ENCODE assay signal across 17 mouse cellular contexts in the genomic region with DNA sequence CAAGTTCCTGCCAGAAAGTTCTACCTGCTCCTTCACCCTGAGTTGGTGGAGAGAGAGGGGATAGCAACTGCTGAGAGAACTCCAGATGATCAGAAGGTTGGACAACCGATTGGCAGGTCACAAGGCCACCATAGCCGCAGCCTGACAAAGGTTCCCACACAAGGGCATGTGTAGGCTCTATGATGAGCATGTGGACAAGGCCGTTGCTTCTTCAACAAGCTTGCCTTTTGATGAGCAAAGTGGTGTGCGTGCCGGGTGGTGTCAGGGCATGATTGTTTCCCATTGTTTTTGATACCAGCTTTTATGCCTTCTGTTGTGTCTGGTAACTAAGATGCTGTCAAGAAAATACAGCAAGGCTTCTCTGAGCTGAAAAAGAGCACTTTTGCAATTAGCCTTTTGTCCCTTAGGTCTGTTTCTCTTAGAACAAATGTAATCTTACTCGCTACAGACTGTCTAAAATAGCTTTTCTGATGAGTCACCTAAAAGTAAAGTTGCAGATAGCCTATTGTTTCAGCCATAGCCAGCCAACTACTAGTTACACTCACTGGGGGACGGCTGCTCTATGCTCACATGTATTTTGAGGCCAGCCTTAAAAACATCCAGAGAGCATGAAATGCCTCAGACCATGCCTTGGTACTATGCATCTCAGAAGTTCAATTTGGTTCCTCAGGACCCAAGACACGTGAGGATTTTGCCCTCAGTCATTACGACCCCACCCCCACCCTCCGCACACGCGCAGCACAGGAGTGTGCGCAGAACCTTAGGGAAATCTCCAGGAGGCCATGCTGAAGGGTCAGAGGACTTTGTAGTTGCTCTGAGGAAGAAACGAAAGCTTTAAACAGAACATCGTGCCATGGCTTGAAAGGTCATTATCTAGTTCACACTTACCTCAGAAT. TPM values are rescaled to one million over a fixed set of nuclear protein-coding genes. Genes with fewer than 3 reads are reported as not detected.
A peak's percentile ranks its signal among the peaks of the same experiment; 100 is the strongest.
DNase-seq lines count a peak whose midpoint lies in the region; ATAC-seq and TF ChIP-seq lines count a peak whose summit lies in the region.
"Had no signal": no experiment of that assay in that cellular context is flagged by ENCODE, and none has a peak within 500 bp of the region (broad histone marks: within the 10 kb centered on the region; RNA-seq: fewer than 3 reads in every experiment).

No protein-coding gene starts in this region.

- H3K4me1 ChIP-seq in heart, adult 2 months (ENCODE audit: control insufficient read depth, insufficient read depth, low read length), result peaks cover 14% of the 10 kb centered on the region
- peaks cover 16% of the 10 kb centered on the region for H3K4me1 ChIP-seq in kidney, embryonic 16.5 days (ENCODE audit: insufficient read depth, low read length)
- peaks cover 16% of the 10 kb centered on the region; the same call in 1 of the 2 replicates for H3K4me1 ChIP-seq in intestine, embryonic 16.5 days (ENCODE audit: control insufficient read depth, insufficient read depth, low read length)
- H3K4me1 ChIP-seq in stomach, embryonic 15.5 days, result peaks cover 6% of the 10 kb centered on the region; the same call in 1 of the 2 replicates

- H3K4me3 ChIP-seq in heart, adult 2 months, result no peak overlapping the region
- no peak overlapping the region for H3K4me3 ChIP-seq in kidney, embryonic 16.5 days (ENCODE audit: low read length)
- peak overlapping the region; percentile 41 for H3K4me3 ChIP-seq in intestine, embryonic 16.5 days (ENCODE audit: low read length)
- no peak overlapping the region; the same call in 1 of the 2 replicates for H3K4me3 ChIP-seq in stomach, embryonic 15.5 days (replicated peaks)
- H3K4me3 ChIP-seq: embryonic facial prominence, embryonic 10.5 days; liver, embryonic 13.5 days had no signal

- 0 out of 2 replicates have a peak, but pooled peaks have one; percentile 15 for TF ChIP-seq POLR2A in heart, adult 2 months (IDR thresholded peaks at IDR 0.05; ENCODE audit: insufficient read depth, low read depth, low read length)

- intact Hi-C loops in heart, adult 2 months (cut with DNase I), result loop anchor here (2.0 to 5.0 kb wide), 3 partner anchors 21 to 101 kb away; no protein-coding TSS in a partner anchor

- no peak for TF ChIP-seq EP300 in heart, adult 2 months (IDR thresholded peaks at IDR 0.05; ENCODE audit: insufficient read depth, low read depth, low read length)

- peaks cover 5% of the 10 kb centered on the region; the same call in 1 of the 2 replicates for H3K9me3 ChIP-seq in kidney, embryonic 16.5 days (ENCODE audit: low read length)
- peaks cover 5% of the 10 kb centered on the region for H3K9me3 ChIP-seq in intestine, embryonic 16.5 days (ENCODE audit: control insufficient read depth, low read length)
- H3K9me3 ChIP-seq in stomach, embryonic 15.5 days, result no peaks in the 10 kb centered on the region

- H3K36me3 ChIP-seq in heart, adult 2 months (ENCODE audit: control insufficient read depth, insufficient read depth, low read length), result no peaks in the 10 kb centered on the region
- H3K36me3 ChIP-seq in kidney, embryonic 16.5 days (ENCODE audit: insufficient read depth, low read length), result no peaks in the 10 kb centered on the region
- no peaks in the 10 kb centered on the region; the same call in 1 of the 2 replicates for H3K36me3 ChIP-seq in intestine, embryonic 16.5 days (ENCODE audit: control insufficient read depth, insufficient read depth, low read length)
- H3K36me3 ChIP-seq in stomach, embryonic 15.5 days, result no peaks in the 10 kb centered on the region
- H3K36me3 ChIP-seq: embryonic facial prominence, embryonic 10.5 days; liver, embryonic 13.5 days had no signal

- no peak overlapping the region for H3K4me2 ChIP-seq in kidney, embryonic 16.5 days (replicated peaks; ENCODE audit: low read depth, low read length)
- H3K4me2 ChIP-seq in intestine, embryonic 16.5 days (ENCODE audit: low read depth, low read length), result peak overlapping the region; percentile 44
- H3K4me2 ChIP-seq in stomach, embryonic 15.5 days, result peak overlapping the region; percentile 11
- H3K4me2 ChIP-seq: midbrain, embryonic 11.5 days had no signal

- peak overlapping the region; percentile 15; the same call in 1 of the 2 replicates for H3K9ac ChIP-seq in heart, adult 2 months (ENCODE audit: low read depth, low read length)
- H3K9ac ChIP-seq in kidney, embryonic 16.5 days (replicated peaks; ENCODE audit: low read length), result no peak overlapping the region
- peak overlapping the region; percentile 61 for H3K9ac ChIP-seq in intestine, embryonic 16.5 days (ENCODE audit: low read depth, low read length)
- no peak overlapping the region for H3K9ac ChIP-seq in stomach, embryonic 15.5 days
- H3K9ac ChIP-seq: liver, embryonic 13.5 days had no signal

- TF ChIP-seq CTCF in heart, adult 2 months (IDR thresholded peaks at IDR 0.05), result no peak

- WGBS in heart, adult 2 months, result 57% methylated on average over 15 of the region's 15 CpGs
- 81% methylated on average over 15 of the region's 15 CpGs for WGBS in kidney, embryonic 16.5 days
- 64% methylated on average over 15 of the region's 15 CpGs for WGBS in intestine, embryonic 16.5 days
- WGBS in stomach, embryonic 15.5 days, result 69% methylated on average over 15 of the region's 15 CpGs

- H3K27ac ChIP-seq in heart, adult 2 months, result peak overlapping the region; percentile 67
- H3K27ac ChIP-seq in kidney, embryonic 16.5 days (ENCODE audit: low read length), result peak overlapping the region; percentile 78; the same call in 1 of the 2 replicates
- peak overlapping the region; percentile 93 for H3K27ac ChIP-seq in intestine, embryonic 16.5 days (ENCODE audit: low read length)
- H3K27ac ChIP-seq in stomach, embryonic 15.5 days, result peak overlapping the region; percentile 72
- H3K27ac ChIP-seq: embryonic facial prominence, embryonic 10.5 days; hindbrain, postnatal 0 days; liver, embryonic 13.5 days had no signal

- no peak for ATAC-seq in kidney, embryonic 16.5 days (ENCODE audit: low FRiP score, low TSS enrichment)
- peak; percentile 65 for ATAC-seq in intestine, embryonic 16.5 days
- 0 out of 2 replicates have a peak, but pooled peaks have one; percentile 24 for ATAC-seq in stomach, embryonic 15.5 days (ENCODE audit: insufficient read depth, low FRiP score, low read depth)
- ATAC-seq: hindbrain, postnatal 0 days had no signal

- peak in 1 of 2 experiments; percentile 30 for DNase-seq in heart, adult 2 months
- DNase-seq in heart, adult 8-10 months (ENCODE audit: low spot score), result no peak
- DNase-seq in kidney, postnatal 10 days, result no peak
- DNase-seq in spleen, postnatal 4 days (ENCODE audit: low spot score in 2 of 2), result no peak
- DNase-seq in cerebellum, adult 11-12 months, result no peak
- DNase-seq: cerebellum, postnatal 10 days; layer of hippocampus, adult 9-11 months; liver, embryonic 13.5 days; lung, postnatal 14 days; thymus, postnatal 36 days had no signal

- no peaks in the 10 kb centered on the region for H3K27me3 ChIP-seq in heart, adult 2 months (ENCODE audit: control insufficient read depth, insufficient read depth, low read length)
- H3K27me3 ChIP-seq in kidney, embryonic 16.5 days (ENCODE audit: insufficient read depth, low read length), result no peaks in the 10 kb centered on the region
- H3K27me3 ChIP-seq in intestine, embryonic 16.5 days (replicated peaks; ENCODE audit: control insufficient read depth, insufficient read depth, low read length), result no peaks in the 10 kb centered on the region
- H3K27me3 ChIP-seq in stomach, embryonic 15.5 days (replicated peaks), result no peaks in the 10 kb centered on the region
- H3K27me3 ChIP-seq: liver, embryonic 13.5 days had no signal

- no peaks in the 10 kb centered on the region for H3K79me2 ChIP-seq in heart, adult 2 months (replicated peaks; ENCODE audit: control insufficient read depth, insufficient read depth, low read length)

RNA-seq across cellular contexts. Expression of a gene that starts 20.3 kb away (rescaled TPM):
- total RNA-seq in heart, adult 2 months (2021), result 10 to 100 TPM in 1 of 2 experiments, 1 to 10 TPM in 1; 9.0 to 11.2 TPM
- 18.1 and 18.8 TPM in 2 replicates for polyA plus RNA-seq in heart, adult 2 months (2012; rRNA removed)
- total RNA-seq in heart, adult 8-10 months (2022), result 10 to 100 TPM in 3 of 4 experiments, 1 to 10 TPM in 1; 9.6 to 15.8 (median 12.2) TPM
- 10.1 and 11.4 TPM in 2 replicates for polyA plus RNA-seq in kidney, embryonic 16.5 days (2015; fragmentation: Nextera tagmentation; extraction: Ambion mirVana)
- polyA plus RNA-seq in intestine, embryonic 16.5 days (2015; fragmentation: Nextera tagmentation; extraction: Ambion mirVana), result 5.4 and 5.8 TPM in 2 replicates
- polyA plus RNA-seq in stomach, embryonic 15.5 days (2015; fragmentation: Nextera tagmentation; extraction: Ambion mirVana), result 3.3 and 4.4 TPM in 2 replicates
- total RNA-seq: granulocyte monocyte progenitor cell, adult 5-6 weeks had no signal

RNA-seq across cellular contexts. Expression of a gene that starts 33.1 kb away (rescaled TPM):
- total RNA-seq in heart, adult 2 months (2021), result 10 to 100 TPM; 39.7 to 40.4 TPM
- 16.1 and 31.1 TPM in 2 replicates for polyA plus RNA-seq in heart, adult 2 months (2012; rRNA removed)
- total RNA-seq in heart, adult 8-10 months (2022), result 10 to 100 TPM; 36.1 to 45.7 (median 40.7) TPM
- 32.1 and 36.7 TPM in 2 replicates for polyA plus RNA-seq in kidney, embryonic 16.5 days (2015; fragmentation: Nextera tagmentation; extraction: Ambion mirVana)
- 24.7 and 26.6 TPM in 2 replicates for polyA plus RNA-seq in intestine, embryonic 16.5 days (2015; fragmentation: Nextera tagmentation; extraction: Ambion mirVana)
- 29.2 and 32.6 TPM in 2 replicates for polyA plus RNA-seq in stomach, embryonic 15.5 days (2015; fragmentation: Nextera tagmentation; extraction: Ambion mirVana)

Comparison
In these comparisons a context has a peak if more than half of its experiments do, and no peak if none do; other contexts are left out.
1. H3K9ac ChIP-seq: peak in heart, adult 2 months (single experiment) and intestine, embryonic 16.5 days (single experiment); none in kidney, embryonic 16.5 days (single experiment) and stomach, embryonic 15.5 days (single experiment).
2. Peak in every context shown above with its lines, with median percentiles within 50 percentile points of each other: H3K27ac ChIP-seq.